Mouse (Mus musculus): Measurements from ENCODE around the gene Cd274. TPM values are rescaled to one million over a fixed set of nuclear protein-coding genes. Genes with fewer than 3 reads are reported as not detected.

Gene Cd274
- polyA plus RNA-seq (2011; ENCODE audit: insufficient read length, low read depth, missing spikeins): 1.1 and 1.2 TPM in 2 replicates

GRCm38 (mm10) chr19:29366969-29367622 lies at the start of gene Cd274, which contains the start of gene Plgrkt:
TSS of gene Cd274 (plus strand) at chr19:29367455.
TSS of gene Plgrkt (minus strand) at chr19:29367390.
- TF ChIP-seq CTCF (IDR thresholded peaks at IDR 0.05; ENCODE audit: borderline replicate concordance, insufficient read depth, low read length) (no peak), POLR2A (IDR thresholded peaks at IDR 0.05; ENCODE audit: low read depth, low read length) (peak; percentile 63)
- Histone ChIP-seq H3K4me1 (ENCODE audit: control insufficient read depth, insufficient read depth, low read length) (no peaks in the 10 kb centered on the region; the same call in 1 of the 2 replicates), H3K4me3 (ENCODE audit: insufficient read depth, low read length) (peak within 1 kb of the TSS; percentile 97), H3K27ac (ENCODE audit: insufficient read depth, low read length) (no peak within 1 kb of the TSS)

GRCm38 (mm10) chr19:29323416-29324049 lies 43.7 kb upstream of the Cd274 start:
- Histone ChIP-seq H3K4me3 (ENCODE audit: insufficient read depth, low read length) (no peak overlapping the region), H3K27ac (ENCODE audit: insufficient read depth, low read length) (no peak overlapping the region), H3K4me1 (ENCODE audit: control insufficient read depth, insufficient read depth, low read length) (no peaks in the 10 kb centered on the region; the same call in 1 of the 2 replicates)
- TF ChIP-seq CTCF (IDR thresholded peaks at IDR 0.05; ENCODE audit: borderline replicate concordance, insufficient read depth, low read length) (no peak), POLR2A (IDR thresholded peaks at IDR 0.05; ENCODE audit: low read depth, low read length) (no peak)

GRCm38 (mm10) chr19:29325053-29325851 lies 42.0 kb upstream of the Cd274 start, which contains the start of gene Insl6:
TSS of gene Insl6 (minus strand) at chr19:29325356.
- peak within 1 kb of the TSS; percentile 49 for H3K4me3 ChIP-seq (ENCODE audit: insufficient read depth, low read length)
- peak; percentile 81 for TF ChIP-seq POLR2A (IDR thresholded peaks at IDR 0.05; ENCODE audit: low read depth, low read length)
- no peak for TF ChIP-seq CTCF (IDR thresholded peaks at IDR 0.05; ENCODE audit: borderline replicate concordance, insufficient read depth, low read length)
- H3K4me1 ChIP-seq (ENCODE audit: control insufficient read depth, insufficient read depth, low read length): no peaks in the 10 kb centered on the region; the same call in 1 of the 2 replicates
- H3K27ac ChIP-seq (ENCODE audit: insufficient read depth, low read length): no peak within 1 kb of the TSS

- Histone ChIP-seq H3K4me3 (ENCODE audit: insufficient read depth, low read length) (peak overlapping the region; percentile 2; the same call in 1 of the 2 replicates), H3K27ac (ENCODE audit: insufficient read depth, low read length) (no peak overlapping the region), H3K4me1 (ENCODE audit: control insufficient read depth, insufficient read depth, low read length) (no peaks in the 10 kb centered on the region; the same call in 1 of the 2 replicates)
- TF ChIP-seq POLR2A (IDR thresholded peaks at IDR 0.05; ENCODE audit: low read depth, low read length) (no peak), CTCF (IDR thresholded peaks at IDR 0.05; ENCODE audit: borderline replicate concordance, insufficient read depth, low read length) (no peak)
Measured at GRCm38 (mm10) chr19:29325852-29326180, 41.4 kb upstream of the Cd274 start.

GRCm38 (mm10) chr19:29326396-29326795 lies 40.9 kb upstream of the Cd274 start:
- TF ChIP-seq CTCF (IDR thresholded peaks at IDR 0.05; ENCODE audit: borderline replicate concordance, insufficient read depth, low read length) (no peak), POLR2A (IDR thresholded peaks at IDR 0.05; ENCODE audit: low read depth, low read length) (no peak)
- no peaks in the 10 kb centered on the region; the same call in 1 of the 2 replicates for H3K4me1 ChIP-seq (ENCODE audit: control insufficient read depth, insufficient read depth, low read length)
- H3K4me3 ChIP-seq (ENCODE audit: insufficient read depth, low read length): no peak overlapping the region
- no peak overlapping the region for H3K27ac ChIP-seq (ENCODE audit: insufficient read depth, low read length)

- H3K4me1 ChIP-seq (ENCODE audit: control insufficient read depth, insufficient read depth, low read length): no peaks in the 10 kb centered on the region; the same call in 1 of the 2 replicates
- TF ChIP-seq CTCF (IDR thresholded peaks at IDR 0.05; ENCODE audit: borderline replicate concordance, insufficient read depth, low read length) (no peak), POLR2A (IDR thresholded peaks at IDR 0.05; ENCODE audit: low read depth, low read length) (no peak)
- no peak overlapping the region for H3K27ac ChIP-seq (ENCODE audit: insufficient read depth, low read length)
- no peak overlapping the region for H3K4me3 ChIP-seq (ENCODE audit: insufficient read depth, low read length)
Measured at GRCm38 (mm10) chr19:29326822-29327552, 40.3 kb upstream of the Cd274 start.

GRCm38 (mm10) chr19:29334068-29334745 lies 33.0 kb upstream of the Cd274 start, which contains the start of gene Rln1:
TSS of gene Rln1 (minus strand) at chr19:29334670.
- no peaks in the 10 kb centered on the region for H3K4me1 ChIP-seq (ENCODE audit: control insufficient read depth, insufficient read depth, low read length)
- no peak within 1 kb of the TSS for H3K27ac ChIP-seq (ENCODE audit: insufficient read depth, low read length)
- peak within 1 kb of the TSS; percentile 24 for H3K4me3 ChIP-seq (ENCODE audit: insufficient read depth, low read length)
- TF ChIP-seq CTCF (IDR thresholded peaks at IDR 0.05; ENCODE audit: borderline replicate concordance, insufficient read depth, low read length) (no peak), POLR2A (IDR thresholded peaks at IDR 0.05; ENCODE audit: low read depth, low read length) (no peak)

GRCm38 (mm10) chr19:29336624-29337023 lies 30.6 kb upstream of the Cd274 start:
- H3K4me3 ChIP-seq (ENCODE audit: insufficient read depth, low read length): no peak overlapping the region
- no peak for TF ChIP-seq CTCF (IDR thresholded peaks at IDR 0.05; ENCODE audit: borderline replicate concordance, insufficient read depth, low read length)
- TF ChIP-seq POLR2A (IDR thresholded peaks at IDR 0.05; ENCODE audit: low read depth, low read length): no peak
- no peak overlapping the region for H3K27ac ChIP-seq (ENCODE audit: insufficient read depth, low read length)
- no peaks in the 10 kb centered on the region for H3K4me1 ChIP-seq (ENCODE audit: control insufficient read depth, insufficient read depth, low read length)

Measured in embryonic fibroblast, embryonic 13.5 days (primary cell).